Mouse (Mus musculus) heart, postnatal 0 days (tissue): Measurements from ENCODE around the gene Cbx5. TPM values are rescaled to one million over a fixed set of nuclear protein-coding genes. Genes with fewer than 3 reads are reported as not detected.

ENCODE experiments used
- ATAC-seq: fragments of 200-750 bp; cut with Nextera tagmentation; 2 replicates; pipeline ENCODE4 v1.8.0; 2017; ENCODE audit warnings: low read depth, moderate number of reproducible peaks, moderate library complexity; ENCODE audit not compliant: insufficient read depth
- DNase-seq: peaks from one replicate; pipeline ENCODE4 v3.0.0-alpha.2; 2016; ENCODE audit warnings: low spot score
- H3K27ac ChIP-seq: fragments of 300-500 bp; sonication (generic); 2 replicates; pipeline ENCODE4 v1.5.1; 2014; ENCODE audit warnings: low read depth, mild to moderate bottlenecking
- H3K27me3 ChIP-seq: fragments of 300-500 bp; sonication (generic); 2 replicates; pipeline ENCODE4 v1.6.1; 2014; ENCODE audit warnings: low read length, mixed read lengths; ENCODE audit not compliant: control insufficient read depth, insufficient read depth
- H3K36me3 ChIP-seq: fragments of 300-500 bp; sonication (generic); replicated peaks from 2 replicates; pipeline ENCODE4 v1.6.1; 2014; ENCODE audit warnings: low read length, mixed read lengths; ENCODE audit not compliant: control insufficient read depth, insufficient read depth
- H3K4me1 ChIP-seq: fragments of 300-500 bp; sonication (generic); 2 replicates; pipeline ENCODE4 v1.6.1; 2014; ENCODE audit warnings: antibody characterized with exemption; ENCODE audit not compliant: control insufficient read depth, insufficient read depth
- H3K4me2 ChIP-seq: fragments of 300-500 bp; sonication (generic); 2 replicates; pipeline ENCODE4 v1.6.1; 2014; ENCODE audit warnings: low read depth, mild to moderate bottlenecking, low read length, moderate library complexity
- H3K4me3 ChIP-seq: fragments of 300-500 bp; sonication (generic); 2 replicates; pipeline ENCODE4 v1.5.1; 2014; ENCODE audit warnings: low read depth, low read length
- H3K9ac ChIP-seq: fragments of 300-500 bp; sonication (generic); replicated peaks from 2 replicates; pipeline ENCODE4 v1.6.1; 2014; ENCODE audit warnings: low read depth, low read length, mixed read lengths
- H3K9me3 ChIP-seq: fragments of 300-500 bp; sonication (generic); replicated peaks from 2 replicates; pipeline ENCODE4 v1.6.1; 2016; ENCODE audit warnings: low read length; ENCODE audit not compliant: control insufficient read depth
- CTCF ChIP-seq: IDR thresholded peaks from 2 replicates; pipeline ENCODE4 v1.5.1; 2016; ENCODE audit warnings: antibody characterized with exemption, control low read depth, low read depth
- EP300 ChIP-seq: IDR thresholded peaks from 2 replicates; pipeline ENCODE4 v1.6.1; 2016; ENCODE audit warnings: antibody characterized with exemption, low read depth
- WGBS: fragments of 180-500 bp; shearing (Covaris S2); extraction: QIAGEN DNeasy Blood & Tissue Kit; methylation state at CpG from one replicate; pipeline ENCODE4 v1.1.7; 2014; 5-methylcytosine and 5-hydroxymethylcytosine counted together
- polyA plus RNA-seq: library from polyadenylated mRNA; unstranded; fragments of >200 nt; fragmentation: Nextera tagmentation; extraction: Ambion mirVana; gene quantifications from 2 replicates; pipeline ENCODE4 v1.2.1, GENCODE M21; 2015
- total RNA-seq: library from RNA; depleted of rRNA; stranded (reverse); fragments of >200 nt; gene quantifications from 2 replicates; pipeline ENCODE4 v1.2.3, GENCODE M21; 2014; ENCODE audit warnings: low replicate concordance

The Cbx5 gene
- total and polyA plus RNA-seq, 2 experiments from 2014 or later = 41.5 to 54.1 TPM

DNA sequence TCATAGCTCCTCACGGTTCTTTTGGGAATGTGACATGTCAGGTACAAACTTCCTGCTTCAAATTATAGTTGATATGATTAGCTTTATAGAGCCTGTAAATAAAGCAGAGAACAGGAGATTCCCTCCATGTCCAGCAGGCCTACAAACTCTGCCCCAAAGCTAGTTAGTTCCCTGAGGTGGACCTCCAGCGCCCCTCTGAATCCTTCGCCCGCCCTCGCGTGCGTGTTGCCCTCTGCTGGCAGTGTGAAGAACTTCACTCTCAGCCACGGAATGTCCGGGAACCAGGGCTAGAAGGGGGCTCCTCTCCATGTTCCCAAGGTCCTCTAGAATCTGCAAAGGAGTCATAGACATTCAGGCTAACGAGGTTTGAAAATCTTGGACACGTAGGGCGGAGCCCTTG, 61.5 kb downstream of the Cbx5 start:
- Histone ChIP-seq H3K4me1 (peaks cover 6% of the 10 kb centered on the region), H3K4me3 (no peak overlapping the region), H3K27me3 (peaks cover 88% of the 10 kb centered on the region), H3K9ac (no peak overlapping the region), H3K9me3 (no peaks in the 10 kb centered on the region), H3K4me2 (no peak overlapping the region), H3K36me3 (no peaks in the 10 kb centered on the region), H3K27ac (no peak overlapping the region)
- no peak for ATAC-seq
- DNase-seq = no peak
- WGBS = 10% methylated on average over 12 of the region's 12 CpGs
- TF ChIP-seq CTCF (peak; percentile 72), EP300 (no peak)

DNA sequence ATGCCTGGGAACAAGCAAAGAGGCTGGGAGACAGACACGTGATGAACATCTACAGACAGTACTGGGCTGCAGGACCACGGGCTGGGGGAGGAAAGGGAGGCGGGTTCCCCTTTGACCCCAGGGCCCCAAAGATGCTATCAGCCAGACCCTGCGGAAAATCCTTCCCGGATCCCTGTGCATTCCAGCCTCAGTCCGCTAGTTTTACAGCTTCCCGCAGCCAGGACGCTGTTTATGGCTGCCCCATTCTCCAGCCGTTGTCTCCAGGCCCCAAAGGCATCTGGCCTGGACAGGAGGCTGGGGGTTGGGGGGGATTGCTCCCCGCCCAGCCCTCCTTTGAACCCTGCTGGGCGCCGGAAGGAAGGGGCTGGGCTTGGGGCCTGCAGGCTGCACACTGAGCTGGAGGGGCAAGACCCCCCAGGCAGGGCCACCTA, 62.0 kb downstream of the Cbx5 start:
- no peaks in the 10 kb centered on the region for H3K9me3 ChIP-seq
- no peak overlapping the region for H3K9ac ChIP-seq
- ATAC-seq (no peak), DNase-seq (no peak)
- H3K27me3 ChIP-seq = peaks cover 90% of the 10 kb centered on the region
- H3K4me1 ChIP-seq = peaks cover 3% of the 10 kb centered on the region; the same call in 1 of the 2 replicates
- no peak overlapping the region for H3K27ac ChIP-seq
- H3K4me3 ChIP-seq = no peak overlapping the region
- TF ChIP-seq EP300 = no peak
- no peak for TF ChIP-seq CTCF
- WGBS = 5% methylated on average over 12 of the region's 12 CpGs
- H3K4me2 ChIP-seq = no peak overlapping the region
- no peaks in the 10 kb centered on the region for H3K36me3 ChIP-seq

DNA sequence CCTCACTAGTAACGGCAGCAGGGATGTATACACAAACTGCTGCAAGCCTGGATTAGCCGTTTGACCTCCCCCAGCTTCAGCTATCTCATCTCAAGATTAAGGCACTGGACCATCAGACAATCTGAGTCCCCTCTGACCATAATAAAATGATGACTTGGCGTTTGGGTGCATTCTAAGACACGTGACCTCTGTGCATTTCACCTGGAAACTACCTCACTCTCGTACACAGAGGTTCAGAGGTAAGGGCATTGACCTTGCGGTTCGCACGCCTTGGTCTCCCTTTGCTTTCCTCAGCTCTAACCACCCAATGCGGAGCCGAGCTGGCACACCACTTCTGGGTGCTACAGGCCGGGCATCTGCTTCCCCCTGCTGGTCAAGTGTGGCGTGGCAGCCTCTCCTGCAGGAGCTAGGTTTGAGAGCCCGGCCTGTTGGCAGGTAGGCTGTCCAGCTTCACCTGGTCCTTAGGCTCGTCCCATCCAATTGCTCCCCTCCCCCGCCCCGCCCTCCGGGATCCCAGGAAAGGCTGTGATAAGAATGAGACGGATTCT, 62.7 kb downstream of the Cbx5 start:
- Histone ChIP-seq H3K4me2 (no peak overlapping the region), H3K9me3 (no peaks in the 10 kb centered on the region), H3K36me3 (no peaks in the 10 kb centered on the region), H3K27ac (no peak overlapping the region), H3K4me1 (peaks cover 3% of the 10 kb centered on the region; the same call in 1 of the 2 replicates), H3K4me3 (no peak overlapping the region), H3K27me3 (peaks cover 95% of the 10 kb centered on the region), H3K9ac (no peak overlapping the region)
- TF ChIP-seq EP300 (no peak), CTCF (peak; percentile 97)
- peak; percentile 63 for DNase-seq
- WGBS = under 1% methylated on average over 18 of the region's 18 CpGs
- ATAC-seq = peak; percentile 65

DNA sequence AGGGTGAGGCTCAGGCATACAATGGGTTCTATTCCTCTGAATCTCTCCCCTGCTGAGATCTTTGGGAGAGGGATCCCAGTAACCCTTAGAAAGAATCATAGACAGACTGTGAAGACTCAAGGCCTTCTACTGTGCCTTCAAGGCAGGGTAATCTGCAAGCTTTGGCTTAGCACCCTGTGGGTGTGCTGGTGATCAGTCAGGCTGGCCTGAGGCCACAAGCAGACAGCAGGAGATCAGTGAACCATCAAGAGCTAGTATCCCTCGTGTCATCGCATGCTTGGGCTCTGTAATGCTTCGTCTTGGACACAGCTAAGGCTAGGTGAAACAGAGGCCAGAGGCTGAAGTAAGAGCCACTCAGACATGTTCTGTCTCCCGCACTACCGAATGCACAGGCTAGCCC, 66.4 kb downstream of the Cbx5 start:
- Histone ChIP-seq H3K4me3 (no peak overlapping the region), H3K9me3 (no peaks in the 10 kb centered on the region), H3K4me2 (no peak overlapping the region), H3K27ac (no peak overlapping the region), H3K9ac (no peak overlapping the region), H3K27me3 (peaks cover 99% of the 10 kb centered on the region), H3K4me1 (peaks cover 14% of the 10 kb centered on the region; the same call in 1 of the 2 replicates), H3K36me3 (no peaks in the 10 kb centered on the region)
- ATAC-seq = no peak
- no peak for TF ChIP-seq CTCF
- TF ChIP-seq EP300 = no peak
- no peak for DNase-seq
- 74% methylated on average over 5 of the region's 5 CpGs for WGBS

DNA sequence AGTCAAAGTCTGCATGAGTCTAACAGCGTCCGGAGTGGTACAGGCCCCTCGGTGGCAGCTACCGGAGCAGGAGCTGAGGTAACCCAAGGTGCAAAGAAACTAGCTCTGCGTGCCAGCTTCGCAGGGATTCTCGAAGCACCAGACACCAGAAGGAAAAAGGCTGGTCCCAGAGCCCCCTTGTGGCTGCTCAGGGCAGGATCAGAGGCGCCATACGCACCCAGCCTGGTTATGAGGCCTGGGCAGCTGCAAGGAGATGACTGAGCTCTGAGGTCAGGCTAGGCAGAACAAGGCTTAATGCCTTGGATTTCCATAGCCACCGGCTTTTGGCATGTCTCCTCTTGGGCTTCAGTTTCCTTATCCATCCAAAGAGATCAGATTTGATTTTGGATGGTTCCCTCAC, 67.1 kb downstream of the Cbx5 start:
- Histone ChIP-seq H3K4me1 (peaks cover 12% of the 10 kb centered on the region; the same call in 1 of the 2 replicates), H3K4me2 (no peak overlapping the region), H3K9me3 (no peaks in the 10 kb centered on the region), H3K27me3 (peaks cover 99% of the 10 kb centered on the region), H3K27ac (no peak overlapping the region), H3K36me3 (no peaks in the 10 kb centered on the region), H3K9ac (no peak overlapping the region), H3K4me3 (no peak overlapping the region)
- ATAC-seq (0 out of 2 replicates have a peak, but pooled peaks have one; percentile 34), DNase-seq (peak; percentile 57)
- TF ChIP-seq CTCF = peak; percentile 75
- TF ChIP-seq EP300 = no peak
- WGBS = 7% methylated on average over 10 of the region's 10 CpGs

DNA sequence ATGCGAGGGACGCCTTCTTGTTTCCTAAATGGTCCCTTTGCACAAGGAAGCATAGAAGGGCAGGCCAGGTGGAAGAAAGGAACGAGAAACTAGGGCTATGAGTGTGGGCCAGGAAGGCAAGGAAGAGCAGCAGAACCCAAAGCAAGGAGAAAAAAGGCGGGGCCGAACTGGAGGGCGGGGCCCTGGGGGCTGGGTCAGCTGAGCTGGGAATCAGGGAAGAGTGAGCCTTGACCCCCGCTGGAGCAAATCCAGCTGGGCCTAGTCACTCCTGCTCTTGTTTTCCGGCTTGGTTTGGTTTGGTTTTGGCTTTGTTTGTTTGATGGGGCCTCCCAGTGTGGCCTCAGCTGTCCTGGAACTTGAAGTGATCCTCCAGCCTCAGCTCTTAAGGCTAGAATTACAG, 68.3 kb downstream of the Cbx5 start:
- TF ChIP-seq CTCF = no peak
- no peak for TF ChIP-seq EP300
- ATAC-seq = no peak
- no peak overlapping the region for H3K4me3 ChIP-seq

More for the DNA sequence above, 68.3 kb downstream of the Cbx5 start:
- no peak for DNase-seq
- Histone ChIP-seq H3K9ac (no peak overlapping the region), H3K27me3 (peaks cover 99% of the 10 kb centered on the region), H3K9me3 (no peaks in the 10 kb centered on the region), H3K4me1 (peaks cover 12% of the 10 kb centered on the region; the same call in 1 of the 2 replicates), H3K4me2 (no peak overlapping the region), H3K36me3 (no peaks in the 10 kb centered on the region), H3K27ac (no peak overlapping the region)
- WGBS = 22% methylated on average over 8 of the region's 8 CpGs
